Mouse (Mus musculus) limb, embryonic 14.5 days (tissue): ENCODE data around the gene Evx2. TPM values are rescaled to one million over a fixed set of nuclear protein-coding genes. Genes with fewer than 3 reads are reported as not detected.

ENCODE experiments used
- ATAC-seq: fragments of 200-750 bp; cut with Nextera tagmentation; 2 replicates; pipeline ENCODE4 v1.8.0; 2017; ENCODE audit warnings: low read depth, moderate number of reproducible peaks, moderate TSS enrichment; ENCODE audit not compliant: low FRiP score
- DNase-seq: peaks from one replicate; pipeline ENCODE4 v3.0.0-alpha.2; 2015; ENCODE audit warnings: low spot score
- H3K27ac ChIP-seq: fragments of 300-500 bp; sonication (generic); replicated peaks from 2 replicates; pipeline ENCODE4 v1.5.1; 2014; ENCODE audit warnings: low read depth, mild to moderate bottlenecking, low read length, moderate library complexity, mixed read lengths
- H3K27me3 ChIP-seq: fragments of 300-500 bp; sonication (generic); 2 replicates; pipeline ENCODE4 v1.6.1; 2014; ENCODE audit warnings: low read length, mixed read lengths; ENCODE audit not compliant: control insufficient read depth, insufficient read depth
- H3K36me3 ChIP-seq: fragments of 300-500 bp; sonication (generic); 2 replicates; pipeline ENCODE4 v1.6.1; 2014; ENCODE audit warnings: mild to moderate bottlenecking, low read length, moderate library complexity, mixed read lengths; ENCODE audit not compliant: control insufficient read depth, insufficient read depth
- H3K4me1 ChIP-seq: fragments of 300-500 bp; sonication (generic); 2 replicates; pipeline ENCODE4 v1.6.1; 2014; ENCODE audit warnings: antibody characterized with exemption, low read length, mixed read lengths; ENCODE audit not compliant: control insufficient read depth, insufficient read depth
- H3K4me2 ChIP-seq: fragments of 300-500 bp; sonication (generic); replicated peaks from 2 replicates; pipeline ENCODE4 v1.6.1; 2014; ENCODE audit warnings: low read depth, mild to moderate bottlenecking, low read length, moderate library complexity; ENCODE audit not compliant: severe bottlenecking
- H3K4me3 ChIP-seq: fragments of 300-500 bp; sonication (generic); replicated peaks from 2 replicates; pipeline ENCODE4 v1.5.1; 2014; ENCODE audit warnings: low read length
- H3K9ac ChIP-seq: fragments of 300-500 bp; sonication (generic); 2 replicates; pipeline ENCODE4 v1.6.1; 2014; ENCODE audit warnings: mild to moderate bottlenecking, low read depth, low read length, moderate library complexity; ENCODE audit not compliant: severe bottlenecking
- H3K9me3 ChIP-seq: fragments of 300-500 bp; sonication (generic); 2 replicates; pipeline ENCODE4 v1.6.1; 2016; ENCODE audit warnings: low read length; ENCODE audit not compliant: control insufficient read depth
- POLR2A ChIP-seq: fragments of 200-500 bp; IDR thresholded peaks from 2 replicates; pipeline ENCODE4 v1.8.0; 2012; ENCODE audit warnings: inconsistent platforms, mild to moderate bottlenecking, moderate library complexity, borderline replicate concordance; ENCODE audit not compliant: insufficient read depth, insufficient read length; ENCODE audit errors: extremely low read depth
- WGBS: fragments of 180-500 bp; shearing (Covaris S2); extraction: QIAGEN DNeasy Blood & Tissue Kit; methylation state at CpG from one replicate; pipeline ENCODE4 v1.1.7; 2014; 5-methylcytosine and 5-hydroxymethylcytosine counted together
- polyA plus RNA-seq, 2 experiments: library from polyadenylated mRNA; depleted of rRNA in 1 of 2; stranded (reverse) in 1 of 2; unstranded in 1 of 2; fragments of >200 nt; fragmentation: Nextera tagmentation in 1 of 2; extraction: Ambion mirVana in 1 of 2; gene quantifications; 2 replicates each; pipeline versions ENCODE4 v1.2.1 to v1.2.3; 2012 to 2014

Gene Evx2
- polyA plus RNA-seq, 2 experiments, result 2.3 to 8.9 TPM

GRCm38 (mm10) chr2:74670632-74671188 lies 11.4 kb upstream of the Evx2 start:
- peaks cover 12% of the 10 kb centered on the region for H3K4me1 ChIP-seq
- ATAC-seq, result no peak
- H3K4me2 ChIP-seq, result peak overlapping the region; percentile 96
- peaks cover 9% of the 10 kb centered on the region for H3K36me3 ChIP-seq
- no peak for DNase-seq
- peak overlapping the region; percentile 97 for H3K27ac ChIP-seq
- peaks cover 24% of the 10 kb centered on the region; the same call in 1 of the 2 replicates for H3K27me3 ChIP-seq
- TF ChIP-seq POLR2A, result no peak
- peak overlapping the region; percentile 74 for H3K4me3 ChIP-seq
- WGBS, result 15% methylated on average over 3 of the region's 3 CpGs
- H3K9ac ChIP-seq, result peak overlapping the region; percentile 99
- no peaks in the 10 kb centered on the region for H3K9me3 ChIP-seq

GRCm38 (mm10) chr2:74669650-74670235 lies 10.4 kb upstream of the Evx2 start:
- peak overlapping the region; percentile 74 for H3K4me3 ChIP-seq
- peak overlapping the region; percentile 99 for H3K9ac ChIP-seq
- WGBS, result 1% methylated on average over 14 of the region's 14 CpGs

GRCm38 (mm10) chr2:74669230-74669578 lies 9.8 kb upstream of the Evx2 start:
- peak overlapping the region; percentile 74 for H3K4me3 ChIP-seq
- peaks cover 29% of the 10 kb centered on the region; the same call in 1 of the 2 replicates for H3K27me3 ChIP-seq
- 3% methylated on average over 3 of the region's 3 CpGs for WGBS
- peak overlapping the region; percentile 99 for H3K9ac ChIP-seq
- peaks cover 9% of the 10 kb centered on the region for H3K4me1 ChIP-seq
- no peaks in the 10 kb centered on the region for H3K9me3 ChIP-seq
- H3K36me3 ChIP-seq, result peaks cover 9% of the 10 kb centered on the region
- peak overlapping the region; percentile 96 for H3K27ac ChIP-seq
- ATAC-seq (no peak), DNase-seq (no peak)
- no peak for TF ChIP-seq POLR2A
- H3K4me2 ChIP-seq, result peak overlapping the region; percentile 96

More at GRCm38 (mm10) chr2:74669650-74670235, 10.4 kb upstream of the Evx2 start:
- DNase-seq (no peak), ATAC-seq (no peak)
- peaks cover 30% of the 10 kb centered on the region; the same call in 1 of the 2 replicates for H3K27me3 ChIP-seq
- no peaks in the 10 kb centered on the region for H3K9me3 ChIP-seq
- H3K36me3 ChIP-seq, result peaks cover 9% of the 10 kb centered on the region
- H3K4me2 ChIP-seq, result peak overlapping the region; percentile 96
- peaks cover 12% of the 10 kb centered on the region for H3K4me1 ChIP-seq
- peak overlapping the region; percentile 96 for H3K27ac ChIP-seq
- no peak for TF ChIP-seq POLR2A

GRCm38 (mm10) chr2:74668370-74669229 lies 9.2 kb upstream of the Evx2 start:
- DNase-seq, result no peak
- under 1% methylated on average over 38 of the region's 74 CpGs for WGBS
- H3K9me3 ChIP-seq, result no peaks in the 10 kb centered on the region
- peaks cover 9% of the 10 kb centered on the region for H3K36me3 ChIP-seq
- H3K27ac ChIP-seq, result peak overlapping the region; percentile 96
- H3K4me2 ChIP-seq, result peak overlapping the region; percentile 96
- ATAC-seq, result peak; percentile 5
- H3K27me3 ChIP-seq, result peaks cover 29% of the 10 kb centered on the region; the same call in 1 of the 2 replicates
- peak; percentile 19; the same call in 1 of the 2 replicates for TF ChIP-seq POLR2A
- peaks cover 5% of the 10 kb centered on the region for H3K4me1 ChIP-seq
- H3K4me3 ChIP-seq, result peak overlapping the region; percentile 74
- peak overlapping the region; percentile 99 for H3K9ac ChIP-seq

- Histone ChIP-seq H3K4me1 (no peaks in the 10 kb centered on the region), H3K4me2 (peak within 1 kb of the TSS; percentile 96), H3K9ac (peak within 1 kb of the TSS; percentile 99), H3K27me3 (peaks cover 29% of the 10 kb centered on the region; the same call in 1 of the 2 replicates), H3K27ac (peak within 1 kb of the TSS; percentile 96), H3K9me3 (no peaks in the 10 kb centered on the region), H3K4me3 (peak within 1 kb of the TSS; percentile 74), H3K36me3 (peaks cover 9% of the 10 kb centered on the region)
- TF ChIP-seq POLR2A, result no peak
- 3% methylated on average over 4 of the region's 51 CpGs for WGBS
- ATAC-seq, result peak; percentile 87
- peak; percentile 81 for DNase-seq
Observed at GRCm38 (mm10) chr2:74667842-74668357, 8.5 kb upstream of the Evx2 start, which contains the start of gene Hoxd13. Gene Hoxd13 (plus strand): TSS chr2:74668310.
